Mouse (Mus musculus) forebrain, embryonic 14.5 days (tissue): Measurements from ENCODE around the gene Zglp1. TPM values are rescaled to one million over a fixed set of nuclear protein-coding genes. Genes with fewer than 3 reads are reported as not detected.
A peak's percentile ranks its signal among the peaks of the same experiment; 100 is the strongest.

ENCODE experiments used
- ATAC-seq: fragments of 200-750 bp; cut with Nextera tagmentation; 2 replicates; pipeline ENCODE4 v1.8.0; 2017; ENCODE audit warnings: mild to moderate bottlenecking, moderate library complexity
- DNase-seq: peaks from one replicate; pipeline ENCODE4 v3.0.0-alpha.2; 2015; ENCODE audit warnings: low spot score
- H3K27ac ChIP-seq: fragments of 300-500 bp; sonication (generic); 2 replicates; pipeline ENCODE4 v1.5.1; 2014; ENCODE audit warnings: low read depth, mild to moderate bottlenecking, control low read depth, low read length, moderate library complexity
- H3K27me3 ChIP-seq: fragments of 300-500 bp; sonication (generic); replicated peaks from 2 replicates; pipeline ENCODE4 v1.6.1; 2014; ENCODE audit warnings: low read length, control low read depth, mixed read lengths; ENCODE audit not compliant: control insufficient read depth, insufficient read depth
- H3K36me3 ChIP-seq: fragments of 300-500 bp; sonication (generic); 2 replicates; pipeline ENCODE4 v1.6.1; 2014; ENCODE audit warnings: low read length, control low read depth; ENCODE audit not compliant: control insufficient read depth, insufficient read depth
- H3K4me1 ChIP-seq: fragments of 300-500 bp; sonication (generic); 2 replicates; pipeline ENCODE4 v1.6.1; 2014; ENCODE audit warnings: antibody characterized with exemption, low read length, control low read depth; ENCODE audit not compliant: control insufficient read depth, insufficient read depth
- H3K4me2 ChIP-seq: fragments of 300-500 bp; sonication (generic); 2 replicates; pipeline ENCODE4 v1.6.1; 2014; ENCODE audit warnings: mild to moderate bottlenecking, control low read depth, low read length
- H3K4me3 ChIP-seq: fragments of 300-500 bp; sonication (generic); 2 replicates; pipeline ENCODE4 v1.5.1; 2014; ENCODE audit warnings: low read depth, low read length, control low read depth
- H3K9ac ChIP-seq: fragments of 300-500 bp; sonication (generic); 2 replicates; pipeline ENCODE4 v1.6.1; 2014; ENCODE audit warnings: mild to moderate bottlenecking, low read length, control low read depth, moderate library complexity
- H3K9me3 ChIP-seq: fragments of 300-500 bp; sonication (generic); replicated peaks from 2 replicates; pipeline ENCODE4 v1.6.1; 2016; ENCODE audit warnings: low read length, control low read depth, mixed read lengths; ENCODE audit not compliant: control insufficient read depth
- WGBS: fragments of 180-500 bp; shearing (Covaris S2); extraction: QIAGEN DNeasy Blood & Tissue Kit; methylation state at CpG from one replicate; pipeline ENCODE4 v1.1.7; 2014; 5-methylcytosine and 5-hydroxymethylcytosine counted together
- polyA plus RNA-seq: library from polyadenylated mRNA; unstranded; fragments of >200 nt; fragmentation: Nextera tagmentation; extraction: Ambion mirVana; gene quantifications from 2 replicates; pipeline ENCODE4 v1.2.1, GENCODE M21; 2014

The Zglp1 gene
- polyA plus RNA-seq, 1 experiment from 2014 or later = 1.3 TPM

DNA sequence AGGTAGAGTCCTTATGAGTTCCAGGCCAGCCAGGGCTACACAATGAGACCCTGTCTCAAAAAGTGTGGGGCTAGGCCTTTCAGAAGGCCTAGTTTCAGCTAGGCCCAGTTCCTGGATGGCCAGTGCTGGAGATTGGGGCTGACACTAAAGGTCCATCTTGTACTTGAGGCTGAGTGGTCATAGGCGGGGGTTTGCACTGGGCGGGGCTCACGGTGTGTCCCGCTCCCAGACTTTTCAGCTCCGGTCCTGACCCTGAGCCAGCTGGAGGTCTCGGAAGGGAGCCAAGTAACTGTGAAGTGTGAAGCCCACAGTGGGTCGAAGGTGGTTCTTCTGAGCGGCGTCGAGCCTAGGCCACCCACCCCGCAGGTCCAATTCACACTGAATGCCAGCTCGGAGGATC lies 40.0 kb downstream of the Zglp1 start:
- H3K27me3 ChIP-seq = peaks cover 26% of the 10 kb centered on the region
- H3K27ac ChIP-seq = no peak overlapping the region
- no peak for DNase-seq

DNA sequence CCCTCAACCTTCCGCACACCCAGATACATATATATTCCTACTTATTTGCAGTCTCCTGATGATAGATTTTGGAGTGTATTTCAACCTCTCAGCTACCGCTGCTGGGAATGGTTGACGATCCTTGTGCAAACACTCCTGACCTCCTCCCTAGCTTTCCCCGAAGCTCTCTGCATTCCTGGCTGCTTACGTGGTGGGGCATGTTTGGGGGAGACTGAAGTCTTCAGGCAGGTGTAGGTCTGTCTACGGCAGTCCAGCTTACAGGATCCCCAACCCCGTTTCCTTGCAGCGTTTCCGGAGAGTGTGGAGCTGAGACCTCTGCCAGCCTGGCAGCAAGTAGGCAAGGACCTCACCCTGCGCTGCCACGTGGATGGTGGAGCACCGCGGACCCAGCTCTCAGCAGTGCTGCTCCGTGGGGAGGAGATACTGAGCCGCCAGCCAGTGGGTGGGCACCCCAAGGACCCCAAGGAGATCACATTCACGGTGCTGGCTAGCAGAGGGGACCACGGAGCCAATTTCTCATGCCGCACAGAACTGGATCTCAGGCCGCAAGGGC lies 41.6 kb downstream of the Zglp1 start:
- ATAC-seq = no peak
- peaks cover 18% of the 10 kb centered on the region for H3K27me3 ChIP-seq
- no peak for DNase-seq

More for the DNA sequence above, 40.0 kb downstream of the Zglp1 start:
- Histone ChIP-seq H3K4me2 (no peak overlapping the region), H3K4me1 (peaks cover 2% of the 10 kb centered on the region; the same call in 1 of the 2 replicates), H3K9ac (no peak overlapping the region), H3K4me3 (no peak overlapping the region), H3K9me3 (no peaks in the 10 kb centered on the region), H3K36me3 (no peaks in the 10 kb centered on the region)
- no peak for ATAC-seq
- 88% methylated on average over 12 of the region's 12 CpGs for WGBS

DNA sequence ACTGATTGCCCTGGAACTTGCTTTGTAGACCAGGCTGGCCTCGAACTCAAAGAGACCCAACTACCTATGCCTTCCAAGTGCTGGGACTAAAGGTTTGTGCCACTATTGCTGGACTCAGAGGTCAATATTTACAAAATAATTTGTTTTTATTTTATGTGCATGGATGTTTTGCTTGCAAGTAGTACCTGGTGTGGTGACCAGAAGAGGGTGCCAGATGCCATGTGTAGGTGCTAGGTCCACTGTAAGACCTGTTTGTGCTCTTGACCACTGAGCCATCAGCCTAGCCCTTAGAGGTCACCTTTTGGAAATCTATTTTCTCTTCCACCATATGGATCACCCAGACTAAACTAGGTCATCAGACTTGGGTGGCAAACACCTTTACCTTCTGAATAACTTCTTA lies 44.2 kb downstream of the Zglp1 start:
- Histone ChIP-seq H3K9ac (no peak overlapping the region), H3K27me3 (no peaks in the 10 kb centered on the region), H3K27ac (no peak overlapping the region), H3K36me3 (no peaks in the 10 kb centered on the region), H3K9me3 (no peaks in the 10 kb centered on the region), H3K4me3 (no peak overlapping the region), H3K4me2 (no peak overlapping the region), H3K4me1 (no peaks in the 10 kb centered on the region)
- DNase-seq = no peak
- no peak for ATAC-seq
- 65% methylated on average over 1 of the region's 1 CpGs for whole genome bisulfite sequencing

More for the DNA sequence above, 41.6 kb downstream of the Zglp1 start:
- Histone ChIP-seq H3K36me3 (no peaks in the 10 kb centered on the region), H3K4me3 (no peak overlapping the region), H3K9me3 (no peaks in the 10 kb centered on the region), H3K27ac (no peak overlapping the region), H3K4me2 (no peak overlapping the region), H3K4me1 (peaks cover 2% of the 10 kb centered on the region; the same call in 1 of the 2 replicates), H3K9ac (no peak overlapping the region)
- WGBS = 77% methylated on average over 19 of the region's 19 CpGs

DNA sequence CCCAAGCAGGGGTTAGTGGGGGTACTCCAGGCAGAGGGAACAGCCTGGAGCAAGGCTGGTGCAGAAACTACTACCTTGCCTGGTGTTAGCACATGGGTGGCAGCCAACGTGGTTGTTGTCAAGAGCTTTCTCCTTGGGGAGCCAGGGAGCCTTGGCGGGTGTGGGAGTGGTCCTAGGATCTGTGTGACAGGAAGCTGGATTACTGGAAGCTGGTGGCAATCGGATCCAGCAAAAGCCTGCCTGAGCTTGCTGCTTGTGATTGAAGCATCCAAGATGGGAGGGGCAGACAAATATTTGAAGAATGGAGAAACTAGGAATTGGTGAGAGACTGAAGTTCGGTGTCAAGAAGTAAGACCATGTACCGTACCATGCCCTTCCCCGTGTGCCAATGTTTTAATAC lies 44.6 kb downstream of the Zglp1 start:
- no peak overlapping the region for H3K4me2 ChIP-seq
- 64% methylated on average over 6 of the region's 6 CpGs for whole genome bisulfite sequencing
- H3K9me3 ChIP-seq = no peaks in the 10 kb centered on the region
- no peaks in the 10 kb centered on the region for H3K4me1 ChIP-seq
- DNase-seq (no peak), ATAC-seq (no peak)
- no peak overlapping the region for H3K4me3 ChIP-seq
- H3K9ac ChIP-seq = no peak overlapping the region
- H3K27ac ChIP-seq = no peak overlapping the region
- H3K36me3 ChIP-seq = no peaks in the 10 kb centered on the region
- peaks cover 4% of the 10 kb centered on the region for H3K27me3 ChIP-seq

DNA sequence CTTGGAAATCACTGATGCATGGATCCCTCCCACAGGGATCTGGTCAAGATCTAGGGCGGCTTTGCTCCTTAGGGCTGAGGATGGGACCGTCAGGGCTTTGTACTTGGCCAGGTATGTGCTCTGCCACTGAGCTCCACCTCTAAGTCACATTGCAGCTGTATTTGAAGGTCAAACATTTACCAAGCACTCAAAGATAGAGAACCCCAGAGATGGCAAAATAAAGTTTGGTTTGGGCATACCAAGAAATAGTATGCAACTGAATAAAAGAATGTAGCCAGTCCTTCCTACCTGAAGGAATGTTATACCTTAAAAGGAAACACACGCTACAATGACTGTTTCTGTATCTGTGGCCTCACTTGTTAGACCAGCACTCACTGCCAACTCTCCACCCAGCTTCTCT lies 45.5 kb downstream of the Zglp1 start:
- WGBS = 74% methylated on average over 3 of the region's 3 CpGs
- Histone ChIP-seq H3K27ac (no peak overlapping the region), H3K4me1 (no peaks in the 10 kb centered on the region), H3K27me3 (peaks cover 13% of the 10 kb centered on the region), H3K4me3 (no peak overlapping the region), H3K9me3 (no peaks in the 10 kb centered on the region), H3K9ac (no peak overlapping the region), H3K36me3 (no peaks in the 10 kb centered on the region), H3K4me2 (no peak overlapping the region)
- no peak for DNase-seq
- no peak for ATAC-seq

DNA sequence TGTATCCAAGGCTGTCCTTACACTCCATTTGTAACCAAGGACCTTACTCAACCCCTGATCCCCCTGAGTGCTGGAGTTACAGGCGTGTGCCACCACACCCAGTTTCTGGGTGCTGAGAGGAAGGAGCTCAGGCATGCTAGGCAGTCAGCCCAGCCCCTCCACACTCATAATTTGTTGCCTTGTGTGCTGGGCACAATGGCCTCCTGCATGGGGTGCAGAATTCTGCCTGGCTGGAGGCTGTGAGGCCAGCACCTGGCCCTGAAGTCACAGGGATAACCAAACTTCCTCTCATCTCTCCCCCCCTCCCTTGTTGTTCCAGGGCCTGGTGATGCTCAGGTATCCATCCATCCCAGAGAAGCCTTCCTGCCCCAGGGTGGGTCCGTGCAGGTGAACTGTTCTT lies 48.3 kb downstream of the Zglp1 start:
- no peaks in the 10 kb centered on the region for H3K9me3 ChIP-seq
- no peaks in the 10 kb centered on the region for H3K4me1 ChIP-seq
- H3K9ac ChIP-seq = no peak overlapping the region
- ATAC-seq (no peak), DNase-seq (no peak)
- WGBS = 76% methylated on average over 2 of the region's 2 CpGs
- no peak overlapping the region for H3K4me3 ChIP-seq
- H3K4me2 ChIP-seq = no peak overlapping the region
- H3K27me3 ChIP-seq = peaks cover 38% of the 10 kb centered on the region
- no peak overlapping the region for H3K27ac ChIP-seq
- no peaks in the 10 kb centered on the region for H3K36me3 ChIP-seq

DNA sequence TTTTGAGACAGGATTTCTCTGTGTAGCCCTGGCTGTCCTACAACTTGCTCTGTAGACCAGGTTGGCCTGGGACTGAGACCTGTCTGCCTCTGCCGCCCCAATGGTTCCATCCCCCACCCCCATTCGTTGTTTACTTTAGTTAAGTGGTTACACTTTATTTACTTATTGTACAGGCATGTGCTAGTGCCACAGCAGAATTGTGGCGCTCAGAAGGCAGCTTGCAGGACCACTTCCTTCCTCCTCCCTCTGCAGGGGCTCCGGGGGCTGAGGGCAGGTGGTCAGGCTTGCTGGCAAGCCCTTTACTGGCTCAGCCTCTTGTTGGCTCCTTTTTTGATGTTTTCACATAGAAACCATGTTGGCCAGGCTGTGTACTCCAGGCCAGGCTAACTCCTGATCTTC lies 49.7 kb downstream of the Zglp1 start:
- H3K27ac ChIP-seq = no peak overlapping the region
- peaks cover 38% of the 10 kb centered on the region for H3K27me3 ChIP-seq
- H3K36me3 ChIP-seq = no peaks in the 10 kb centered on the region
- no peak overlapping the region for H3K9ac ChIP-seq
- H3K9me3 ChIP-seq = no peaks in the 10 kb centered on the region
- no peak overlapping the region for H3K4me3 ChIP-seq
- H3K4me1 ChIP-seq = no peaks in the 10 kb centered on the region
- WGBS = 29% methylated on average over 4 of the region's 4 CpGs
- ATAC-seq (no peak), DNase-seq (no peak)
- H3K4me2 ChIP-seq = no peak overlapping the region

DNA sequence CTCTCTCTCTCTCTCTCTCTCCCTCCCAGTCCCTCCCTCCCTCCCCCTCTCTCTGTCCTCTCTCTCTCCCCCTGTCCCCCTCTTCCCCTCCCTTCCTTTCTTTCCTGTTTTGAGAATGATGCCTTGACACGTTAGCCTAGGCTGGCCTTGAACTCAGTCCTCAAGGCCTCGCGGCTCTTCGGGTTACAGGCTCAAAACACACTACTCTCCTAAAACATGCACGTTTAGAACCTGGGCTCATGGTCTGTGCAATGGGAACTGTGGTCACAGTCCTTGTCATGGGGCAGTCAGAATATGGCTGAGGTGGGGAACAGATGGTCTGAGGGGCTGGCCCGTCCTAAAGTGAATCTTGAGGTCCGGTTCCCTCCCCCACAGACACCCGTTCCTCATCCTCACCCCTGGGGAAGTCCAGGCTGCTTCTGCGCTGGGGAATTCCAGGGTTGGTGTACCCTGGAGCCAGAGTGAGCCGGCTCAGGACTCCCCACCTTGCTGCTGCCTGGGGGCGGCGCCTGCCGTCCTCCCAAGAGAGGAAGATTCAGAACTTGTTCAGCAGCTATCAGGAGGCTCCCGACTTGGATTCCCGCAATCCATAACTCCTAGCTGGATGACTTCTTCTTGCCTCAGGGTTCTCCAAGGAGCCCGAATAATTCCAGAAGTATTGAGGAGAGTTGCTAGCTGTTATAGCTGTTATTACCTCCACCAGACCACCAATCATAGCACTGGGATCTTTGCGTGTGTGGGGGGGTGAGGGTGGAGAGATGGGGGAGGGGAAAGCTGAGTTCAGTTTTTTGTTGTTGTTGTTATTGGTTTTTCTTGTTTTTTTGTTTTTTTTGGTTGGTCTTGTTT lies 50.3 kb downstream of the Zglp1 start:
- Histone ChIP-seq H3K4me3 (no peak overlapping the region), H3K4me2 (no peak overlapping the region), H3K9ac (no peak overlapping the region), H3K9me3 (no peaks in the 10 kb centered on the region), H3K27ac (no peak overlapping the region), H3K27me3 (peaks cover 38% of the 10 kb centered on the region), H3K36me3 (no peaks in the 10 kb centered on the region), H3K4me1 (no peaks in the 10 kb centered on the region)
- no peak for DNase-seq
- no peak for ATAC-seq
- WGBS = 3% methylated on average over 17 of the region's 17 CpGs

DNA sequence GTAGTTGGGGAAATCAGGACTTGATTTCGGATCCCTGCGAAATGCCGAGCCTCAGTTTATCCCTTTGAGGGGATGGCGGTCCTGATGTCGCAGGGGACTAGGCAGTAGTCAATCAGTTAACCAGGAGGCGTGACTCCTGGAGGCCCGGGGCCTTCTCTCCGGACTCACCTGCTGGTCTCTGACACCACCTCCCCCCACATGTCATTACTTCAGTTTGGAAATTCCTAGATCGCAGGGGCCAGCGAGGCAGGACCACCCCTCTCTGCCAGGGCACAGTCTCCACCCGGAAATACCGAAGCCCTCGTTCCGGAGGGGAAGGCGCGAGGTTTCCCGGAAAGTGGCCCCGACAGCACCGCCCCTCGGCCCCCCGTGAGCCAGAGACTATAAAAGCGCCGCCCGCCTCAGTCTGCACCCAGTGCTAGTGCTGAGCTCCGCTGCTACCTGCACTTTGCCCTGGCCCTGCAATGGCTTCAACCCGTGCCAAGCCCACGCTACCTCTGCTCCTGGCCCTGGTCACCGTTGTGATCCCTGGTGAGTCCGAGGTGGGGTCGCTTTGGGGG lies 51.2 kb downstream of the Zglp1 start, which contains the start of gene Icam1:
Gene Icam1, plus strand, starts transcription at position 415 of the 560 bp plus-strand sequence.
- peak within 1 kb of the TSS; percentile 35 for H3K4me2 ChIP-seq
- H3K9me3 ChIP-seq = no peaks in the 10 kb centered on the region
- WGBS = under 1% methylated on average over 30 of the region's 30 CpGs
- no peak within 1 kb of the TSS for H3K27ac ChIP-seq
- H3K9ac ChIP-seq = 0 out of 2 replicates have a peak within 1 kb of the TSS, but pooled peaks have one; percentile 8
- ATAC-seq = no peak
- no peak for DNase-seq
- H3K36me3 ChIP-seq = no peaks in the 10 kb centered on the region
- H3K27me3 ChIP-seq = peaks cover 38% of the 10 kb centered on the region
- H3K4me1 ChIP-seq = no peaks in the 10 kb centered on the region
- peak within 1 kb of the TSS; percentile 13; the same call in 1 of the 2 replicates for H3K4me3 ChIP-seq
